Mouse (Mus musculus) CH12.LX (cell line): ENCODE measurements at regions not wholly inside any gene's neighbourhood (a gene's known extent, or its start where the extent isn't known, plus 50 kb on each side); places are given as distances from the start of the nearest gene placed in this dataset.

Experiments
- DNase-seq: peaks from one replicate; pipeline ENCODE4 v3.0.0-alpha.2; 2013; ENCODE audit errors: extremely low read depth
- H3K27ac ChIP-seq: 2 replicates; pipeline ENCODE4 v1.5.1; 2012; ENCODE audit warnings: low read depth, mild to moderate bottlenecking, control low read depth, moderate library complexity; ENCODE audit not compliant: insufficient read depth
- H3K27me3 ChIP-seq: replicated peaks from 2 replicates; pipeline ENCODE3; 2012; ENCODE audit warnings: inconsistent platforms
- H3K36me3 ChIP-seq, 2 experiments: replicated peaks in 1 of 2; 2 replicates each; pipeline versions ENCODE3 to v1.6.1; 2012; ENCODE audit warnings: inconsistent platforms in 1 of 2, low read length in 1 of 2, mild to moderate bottlenecking in 1 of 2, mixed read lengths in 1 of 2, moderate library complexity in 1 of 2; ENCODE audit not compliant: control insufficient read depth in 1 of 2, insufficient read depth in 1 of 2
- H3K4me1 ChIP-seq, 2 experiments: 2 replicates each; pipeline ENCODE4 v1.6.1; 2012; ENCODE audit warnings: inconsistent platforms in 1 of 2, moderate library complexity in 1 of 2; ENCODE audit not compliant: insufficient read depth in 2 of 2, control insufficient read depth in 1 of 2
- H3K4me2 ChIP-seq: 2 replicates; pipeline ENCODE4 v1.6.1; 2012; ENCODE audit warnings: low read depth, mild to moderate bottlenecking, control low read depth; ENCODE audit not compliant: poor library complexity, insufficient read depth, severe bottlenecking
- H3K4me3 ChIP-seq, 3 experiments: fragments of 150-350 bp in 1 of 3; sonication (generic) in 1 of 3; replicated peaks in 1 of 3; 2 replicates each; pipeline versions ENCODE3 to v1.5.1; 2011 to 2012; ENCODE audit warnings: low read depth in 2 of 3, low read length in 2 of 3, mild to moderate bottlenecking in 2 of 3, moderate library complexity in 2 of 3, control low read depth in 1 of 3, improper control_type of control experiment in 1 of 3, inconsistent platforms in 1 of 3, mixed read lengths in 1 of 3; ENCODE audit not compliant: poor library complexity in 1 of 3
- H3K79me2 ChIP-seq: replicated peaks from 2 replicates; pipeline ENCODE4 v1.6.1; 2012; ENCODE audit warnings: mild to moderate bottlenecking, moderate library complexity; ENCODE audit not compliant: control insufficient read depth, poor library complexity, insufficient read depth, severe bottlenecking; ENCODE audit errors: extremely low read depth
- H3K9ac ChIP-seq: 2 replicates; pipeline ENCODE4 v1.6.1; 2012; ENCODE audit warnings: low read depth, mild to moderate bottlenecking, control low read depth, moderate library complexity; ENCODE audit not compliant: insufficient read depth
- H3K9me3 ChIP-seq: replicated peaks from 2 replicates; pipeline ENCODE3; 2012; ENCODE audit warnings: low read length, inconsistent platforms, mixed read lengths
- CTCF ChIP-seq, 2 experiments: IDR thresholded peaks in 1 of 2; conservative IDR thresholded peaks in 1 of 2; 2 replicates each; pipeline ENCODE4 v1.5.1; 2011 to 2012; ENCODE audit warnings: low read depth in 2 of 2, low read length in 2 of 2, improper control_type of control experiment in 1 of 2, inconsistent platforms in 1 of 2, mild to moderate bottlenecking in 1 of 2, moderate library complexity in 1 of 2
- E2F4 ChIP-seq: IDR thresholded peaks from 2 replicates; pipeline ENCODE4 v1.6.1; 2011; ENCODE audit warnings: low read depth, low read length, improper control_type of control experiment; ENCODE audit not compliant: insufficient replicate concordance
- EP300 ChIP-seq: IDR thresholded peaks from 2 replicates; pipeline ENCODE4 v1.6.1; 2011; ENCODE audit warnings: low read length, improper control_type of control experiment
- ETS1 ChIP-seq: conservative IDR thresholded peaks from 2 replicates; pipeline ENCODE4 v1.6.1; 2012; ENCODE audit warnings: low read depth, mild to moderate bottlenecking, inconsistent platforms, low read length, improper control_type of control experiment, moderate library complexity
- HCFC1 ChIP-seq: IDR thresholded peaks from 2 replicates; pipeline ENCODE4 v1.6.1; 2012; ENCODE audit warnings: low read depth, mild to moderate bottlenecking, inconsistent platforms, low read length, improper control_type of control experiment
- IRF4 ChIP-seq: IDR thresholded peaks from 2 replicates; pipeline ENCODE4 v1.6.1; 2014; ENCODE audit warnings: low read depth, mild to moderate bottlenecking, inconsistent platforms, low read length, improper control_type of control experiment
- JUN ChIP-seq: IDR thresholded peaks from 2 replicates; pipeline ENCODE4 v1.6.1; 2011; ENCODE audit warnings: low read depth, mild to moderate bottlenecking, low read length, improper control_type of control experiment, moderate library complexity; ENCODE audit not compliant: insufficient read depth
- JUND ChIP-seq: conservative IDR thresholded peaks from 2 replicates; pipeline ENCODE4 v1.6.1; 2011; ENCODE audit warnings: low read depth, low read length, improper control_type of control experiment
- KAT2A ChIP-seq: IDR thresholded peaks from 2 replicates; pipeline ENCODE4 v1.6.1; 2012; ENCODE audit warnings: low read length, improper control_type of control experiment, inconsistent platforms; ENCODE audit not compliant: insufficient replicate concordance
- MAFK ChIP-seq: IDR thresholded peaks from 2 replicates; pipeline ENCODE4 v1.6.1; 2011; ENCODE audit warnings: low read length, improper control_type of control experiment; ENCODE audit not compliant: insufficient replicate concordance
- MAX ChIP-seq: IDR thresholded peaks from 2 replicates; pipeline ENCODE4 v1.6.1; 2011; ENCODE audit warnings: low read length, improper control_type of control experiment
- MAZ ChIP-seq: IDR thresholded peaks from 2 replicates; pipeline ENCODE4 v1.6.1; 2012; ENCODE audit warnings: low read depth, mild to moderate bottlenecking, inconsistent platforms, low read length, improper control_type of control experiment, moderate library complexity
- MXI1 ChIP-seq: IDR thresholded peaks from 2 replicates; pipeline ENCODE4 v1.6.1; 2011; ENCODE audit warnings: mild to moderate bottlenecking, low read depth, low read length, improper control_type of control experiment
- RAD21 ChIP-seq: IDR thresholded peaks from 2 replicates; pipeline ENCODE4 v1.6.1; 2011; ENCODE audit warnings: low read depth, mild to moderate bottlenecking, low read length, improper control_type of control experiment, moderate library complexity
- RCOR1 ChIP-seq: conservative IDR thresholded peaks from 2 replicates; pipeline ENCODE4 v1.6.1; 2012; ENCODE audit warnings: low read depth, mild to moderate bottlenecking, inconsistent platforms, low read length, improper control_type of control experiment
- SMC3 ChIP-seq: IDR thresholded peaks from 2 replicates; pipeline ENCODE4 v1.6.1; 2011; ENCODE audit warnings: low read depth, low read length, improper control_type of control experiment
- TCF12 ChIP-seq: IDR thresholded peaks from 2 replicates; pipeline ENCODE4 v1.6.1; 2014; ENCODE audit warnings: low read depth, mild to moderate bottlenecking, inconsistent platforms, low read length, improper control_type of control experiment
- USF1 ChIP-seq: IDR thresholded peaks from 2 replicates; pipeline ENCODE4 v1.6.1; 2014; ENCODE audit warnings: low read depth, mild to moderate bottlenecking, inconsistent platforms, low read length, improper control_type of control experiment
- ZC3H11A ChIP-seq: IDR thresholded peaks from 2 replicates; pipeline ENCODE4 v1.6.1; 2012; ENCODE audit warnings: low read depth, mild to moderate bottlenecking, inconsistent platforms, low read length, improper control_type of control experiment
- ZMIZ1 ChIP-seq: IDR thresholded peaks from 2 replicates; pipeline ENCODE4 v1.6.1; 2012; ENCODE audit warnings: low read depth, mild to moderate bottlenecking, inconsistent platforms, low read length, improper control_type of control experiment
- ZNF384 ChIP-seq: IDR thresholded peaks from 2 replicates; pipeline ENCODE4 v1.6.1; 2012; ENCODE audit warnings: low read depth, low read length, improper control_type of control experiment, inconsistent platforms
- dilution Hi-C: fragments of 300-500 bp; cut with MboI; formaldehyde crosslinking; loops from 2 replicates; pipeline ENCODE4 v1.14.3; 2020; ENCODE audit warnings: low sequenced_read_pairs; ENCODE audit not compliant: extremely low pct_unique_long_range_greater_than_20kb, extremely low pct_ligation_motif_present
- in situ Hi-C: fragments of 300-500 bp; cut with MboI; formaldehyde crosslinking; loops from 3 replicates; pipeline ENCODE4 v1.14.3; 2019; ENCODE audit warnings: low sequenced_read_pairs, low pct_ligation_motif_present, low pct_unique_long_range_greater_than_20kb, mixed read lengths

DNA sequence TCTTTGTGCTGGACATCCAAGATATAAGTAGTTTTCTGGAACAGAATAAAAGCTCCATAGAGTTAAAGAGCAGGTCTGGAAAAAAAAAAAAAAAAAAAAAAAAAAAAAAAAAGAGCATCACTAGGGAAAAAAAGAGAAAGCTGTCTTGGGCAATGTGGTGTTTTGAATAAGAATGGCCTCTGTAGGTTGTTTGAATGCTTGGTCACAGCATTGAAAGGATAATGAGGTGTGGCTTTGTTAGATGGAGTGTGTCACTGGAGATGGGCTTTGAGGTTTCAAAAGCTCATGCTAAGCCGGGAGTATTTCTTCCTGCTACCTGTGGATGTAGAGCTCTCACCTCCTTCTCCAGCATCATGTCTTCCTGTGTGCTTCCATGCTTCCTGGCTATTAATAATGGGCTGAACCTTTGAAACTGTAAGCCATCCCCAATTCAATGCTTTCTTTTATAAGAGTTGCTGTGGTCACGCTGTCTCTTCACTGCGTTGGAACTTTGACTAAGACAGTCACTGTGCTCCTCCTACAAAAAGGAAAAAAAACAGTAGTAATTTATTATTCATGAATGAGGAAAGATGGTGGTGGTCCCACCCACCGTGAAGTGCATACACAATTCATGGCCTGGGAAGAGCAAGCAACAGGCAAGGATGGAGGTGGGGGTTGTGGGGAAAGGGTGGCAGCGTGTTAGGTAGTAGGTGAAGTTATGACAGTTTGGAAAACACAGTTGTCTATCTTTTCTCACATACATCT, 283.2 kb upstream of the Tbc1d5 start:
- no peak overlapping the region for H3K4me2 ChIP-seq
- no peaks in the 10 kb centered on the region for H3K79me2 ChIP-seq
- TF ChIP-seq MAZ (no peak), KAT2A (no peak), MXI1 (no peak), MAFK (no peak), EP300 (no peak), RAD21 (no peak), SMC3 (no peak), ZNF384 (no peak), E2F4 (no peak), JUN (no peak), TCF12 (no peak), ZC3H11A (no peak), RCOR1 (no peak), IRF4 (no peak), HCFC1 (no peak), USF1 (no peak), ETS1 (no peak)
- no peaks in the 10 kb centered on the region for H3K36me3 ChIP-seq
- H3K27ac ChIP-seq, result no peak overlapping the region
- no peaks in the 10 kb centered on the region for H3K4me1 ChIP-seq
- DNase-seq, result no peak
- H3K9me3 ChIP-seq, result no peaks in the 10 kb centered on the region
- in situ Hi-C loops, result no loop called here
- H3K27me3 ChIP-seq, result no peaks in the 10 kb centered on the region
- dilution Hi-C loops, result no loop called here
- H3K9ac ChIP-seq, result no peak overlapping the region
- no peak overlapping the region for H3K4me3 ChIP-seq

DNA sequence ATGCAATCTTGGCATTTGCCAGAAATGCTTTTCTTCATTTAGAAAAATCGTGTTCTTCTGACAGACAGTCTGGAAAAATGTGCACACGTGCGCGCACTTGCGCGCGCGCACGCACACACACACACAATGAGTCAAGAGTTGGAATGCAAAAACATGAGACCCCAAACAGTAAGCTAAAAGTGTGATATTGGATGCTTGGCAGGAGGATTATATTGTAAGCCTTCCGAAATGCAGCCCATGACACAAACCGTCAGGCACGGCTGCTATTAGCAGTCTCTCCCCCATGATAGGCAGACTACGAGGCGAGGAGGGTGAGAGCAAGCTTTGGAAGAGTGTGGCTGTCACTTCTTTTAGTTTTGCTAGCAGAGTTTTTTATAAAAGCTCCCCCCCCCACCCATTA, 282.1 kb upstream of the Tbc1d5 start:
- no peaks in the 10 kb centered on the region for H3K36me3 ChIP-seq
- no peaks in the 10 kb centered on the region for H3K4me1 ChIP-seq
- no peak for DNase-seq
- H3K9ac ChIP-seq, result no peak overlapping the region
- in situ Hi-C loops (no loop called here), dilution Hi-C loops (no loop called here)
- no peak overlapping the region for H3K4me3 ChIP-seq
- H3K79me2 ChIP-seq, result no peaks in the 10 kb centered on the region
- TF ChIP-seq JUND (no peak), RAD21 (no peak), CTCF (conservative IDR thresholded peaks at IDR 0.05 in 1 of 2, IDR thresholded peaks at IDR 0.05 in 1 of 2; ENCODE audit: low read depth in 2 of 2, low read length in 2 of 2) (no peak), MAFK (no peak), ZMIZ1 (no peak), MAX (no peak)
- TF ChIP-seq, all 38 proteins: peak for 0
- no peaks in the 10 kb centered on the region for H3K9me3 ChIP-seq
- no peaks in the 10 kb centered on the region for H3K27me3 ChIP-seq
- no peak overlapping the region for H3K27ac ChIP-seq
- H3K4me2 ChIP-seq, result no peak overlapping the region
